Mouse (Mus musculus) heart, adult 2 months (tissue): ENCODE data around the gene Gm44790.
A peak's percentile ranks its signal among the peaks of the same experiment; 100 is the strongest.

Experiments
- CTCF ChIP-seq: fragments of 200-600 bp; IDR thresholded peaks from 2 replicates; pipeline ENCODE4 v1.8.1; 2022; ENCODE audit warnings: antibody characterized with exemption, mild to moderate bottlenecking, moderate library complexity
- EP300 ChIP-seq: fragments of 200-500 bp; IDR thresholded peaks from 2 replicates; pipeline ENCODE4 v1.6.1; 2011; ENCODE audit warnings: low read depth, low read length, control low read depth; ENCODE audit not compliant: insufficient read depth
- POLR2A ChIP-seq: fragments of 200-500 bp; IDR thresholded peaks from 2 replicates; pipeline ENCODE4 v1.6.1; 2011; ENCODE audit warnings: mild to moderate bottlenecking, low read depth, low read length, control low read depth; ENCODE audit not compliant: insufficient read depth

DNA sequence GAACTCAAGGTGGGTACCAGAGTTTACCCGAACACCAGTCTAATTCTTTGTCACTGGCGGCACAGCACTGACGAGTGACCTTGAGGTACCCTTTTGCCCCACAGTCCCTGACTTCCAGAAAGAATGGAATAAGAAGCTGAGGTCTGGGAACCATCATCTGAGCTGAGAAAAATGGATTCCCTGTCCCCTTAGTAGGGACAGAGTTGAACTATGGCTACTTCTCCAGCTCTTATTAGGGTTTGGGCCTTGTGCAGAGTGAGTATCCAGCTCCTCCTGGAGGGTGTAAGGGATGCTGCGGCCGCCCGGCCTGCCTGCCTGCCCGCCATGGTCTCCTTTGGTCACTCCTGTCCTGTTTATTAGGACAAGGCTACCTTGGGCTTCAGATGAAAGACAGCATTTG, 46.6 kb downstream of the Gm44790 start:
- TF ChIP-seq POLR2A (no peak), CTCF (peak; percentile 20), EP300 (no peak)
